8 mouse cellular contexts compared by ENCODE assay signal in the genomic region with DNA sequence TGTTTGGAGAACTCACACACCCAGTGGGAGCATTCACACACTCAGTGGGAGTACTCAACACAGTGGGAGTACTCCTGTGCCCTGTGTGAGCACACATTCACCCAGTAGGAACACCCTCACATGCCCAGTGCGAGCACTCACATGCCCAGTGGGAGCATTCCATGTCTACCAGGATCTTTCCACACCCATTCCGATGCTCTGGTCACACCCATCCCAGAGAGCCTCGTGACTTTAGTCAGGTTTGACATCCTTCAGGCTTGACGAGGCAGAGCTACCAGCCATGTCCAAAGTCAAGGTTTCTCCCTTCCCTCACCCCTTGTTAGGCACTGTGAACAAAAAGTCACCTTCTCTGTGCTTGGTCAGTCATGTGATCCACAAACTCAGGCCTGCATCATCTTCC. TPM values are rescaled to one million over a fixed set of nuclear protein-coding genes. Genes with fewer than 3 reads are reported as not detected.
DNase-seq lines count a peak whose midpoint lies in the region; ATAC-seq and TF ChIP-seq lines count a peak whose summit lies in the region.

No protein-coding gene starts in this region.

- ATAC-seq in lung, embryonic 14.5 days (ENCODE audit: insufficient read depth): peak; percentile 19; the same call in 1 of the 2 replicates
- peak; percentile 5; the same call in 1 of the 2 replicates for ATAC-seq in forebrain, embryonic 12.5 days (ENCODE audit: low FRiP score)
- peak; percentile 54; the same call in 1 of the 2 replicates for ATAC-seq in kidney, embryonic 14.5 days (ENCODE audit: low FRiP score, low TSS enrichment)
- peak; percentile 45; the same call in 1 of the 2 replicates for ATAC-seq in neural tube, embryonic 15.5 days (ENCODE audit: low FRiP score)
- no peak for ATAC-seq in liver, embryonic 12.5 days

- DNase-seq in lung, embryonic 14.5 days: no peak
- DNase-seq in lung, adult 18-20 months: no peak
- no peak for DNase-seq in c-Kit-positive CD71-positive TER-119-positive erythroid progenitor cells, embryonic 14.5 days (ENCODE audit: low spot score)
- DNase-seq in embryo, embryonic 11 days: no peak

- H3K4me2 ChIP-seq in lung, embryonic 14.5 days: 0 out of 2 replicates have a peak overlapping the region, but pooled peaks have one; percentile 27
- peak overlapping the region; percentile 27 for H3K4me2 ChIP-seq in forebrain, embryonic 12.5 days
- no peak overlapping the region for H3K4me2 ChIP-seq in kidney, embryonic 14.5 days (replicated peaks; ENCODE audit: low read depth, low read length)
- no peak overlapping the region for H3K4me2 ChIP-seq in neural tube, embryonic 15.5 days
- H3K4me2 ChIP-seq in liver, embryonic 12.5 days: no peak overlapping the region

- 58% methylated on average over 4 of the region's 4 CpGs for WGBS in lung, embryonic 14.5 days
- 81% methylated on average over 4 of the region's 4 CpGs for WGBS in forebrain, embryonic 12.5 days
- 58% methylated on average over 4 of the region's 4 CpGs for WGBS in kidney, embryonic 14.5 days
- 68% methylated on average over 4 of the region's 4 CpGs for WGBS in neural tube, embryonic 15.5 days
- 67% methylated on average over 4 of the region's 4 CpGs for WGBS in liver, embryonic 12.5 days (ENCODE audit: insufficient replicate concordance)

- TF ChIP-seq CTCF in lung, embryonic 14.5 days (IDR thresholded peaks at IDR 0.05; ENCODE audit: low read depth): no peak

- H3K9me3 ChIP-seq in lung, embryonic 14.5 days (ENCODE audit: low read depth, low read length): no peaks in the 10 kb centered on the region
- no peaks in the 10 kb centered on the region for H3K9me3 ChIP-seq in forebrain, embryonic 12.5 days
- no peaks in the 10 kb centered on the region for H3K9me3 ChIP-seq in kidney, embryonic 14.5 days (ENCODE audit: control insufficient read depth, low read length)
- H3K9me3 ChIP-seq in neural tube, embryonic 15.5 days (replicated peaks): no peaks in the 10 kb centered on the region
- no peaks in the 10 kb centered on the region for H3K9me3 ChIP-seq in liver, embryonic 12.5 days (replicated peaks)

- peaks cover 2% of the 10 kb centered on the region; the same call in 1 of the 2 replicates for H3K4me1 ChIP-seq in lung, embryonic 14.5 days (ENCODE audit: insufficient read depth)
- H3K4me1 ChIP-seq in forebrain, embryonic 12.5 days: peaks cover 18% of the 10 kb centered on the region
- peaks cover 8% of the 10 kb centered on the region for H3K4me1 ChIP-seq in kidney, embryonic 14.5 days (ENCODE audit: control insufficient read depth, insufficient read depth, low read length)
- peaks cover 16% of the 10 kb centered on the region for H3K4me1 ChIP-seq in neural tube, embryonic 15.5 days
- no peaks in the 10 kb centered on the region for H3K4me1 ChIP-seq in liver, embryonic 12.5 days

- H3K36me3 ChIP-seq in lung, embryonic 14.5 days (ENCODE audit: insufficient read depth): peaks cover 16% of the 10 kb centered on the region
- H3K36me3 ChIP-seq in forebrain, embryonic 12.5 days (replicated peaks): peaks cover 14% of the 10 kb centered on the region
- H3K36me3 ChIP-seq in kidney, embryonic 14.5 days (ENCODE audit: control insufficient read depth, insufficient read depth, low read length): peaks cover 12% of the 10 kb centered on the region
- H3K36me3 ChIP-seq in neural tube, embryonic 15.5 days: peaks cover 14% of the 10 kb centered on the region
- peaks cover 19% of the 10 kb centered on the region for H3K36me3 ChIP-seq in liver, embryonic 12.5 days

- peak overlapping the region; percentile 22; the same call in 1 of the 2 replicates for H3K27ac ChIP-seq in lung, embryonic 14.5 days (ENCODE audit: low read depth)
- H3K27ac ChIP-seq in forebrain, embryonic 12.5 days: peak overlapping the region; percentile 95
- H3K27ac ChIP-seq in kidney, embryonic 14.5 days (ENCODE audit: low read depth, low read length): peak overlapping the region; percentile 83
- peak overlapping the region; percentile 88 for H3K27ac ChIP-seq in neural tube, embryonic 15.5 days (replicated peaks)
- no peak overlapping the region for H3K27ac ChIP-seq in liver, embryonic 12.5 days

- no peak overlapping the region for H3K4me3 ChIP-seq in lung, embryonic 14.5 days (ENCODE audit: low read depth, low read length)
- H3K4me3 ChIP-seq in forebrain, embryonic 12.5 days (replicated peaks): no peak overlapping the region
- H3K4me3 ChIP-seq in kidney, embryonic 14.5 days (ENCODE audit: low read length): no peak overlapping the region
- H3K4me3 ChIP-seq in neural tube, embryonic 15.5 days (replicated peaks): no peak overlapping the region
- no peak overlapping the region for H3K4me3 ChIP-seq in liver, embryonic 12.5 days

- no peak overlapping the region for H3K9ac ChIP-seq in lung, embryonic 14.5 days
- H3K9ac ChIP-seq in forebrain, embryonic 12.5 days: peak overlapping the region; percentile 40; the same call in 1 of the 2 replicates
- H3K9ac ChIP-seq in kidney, embryonic 14.5 days (ENCODE audit: low read depth, low read length): no peak overlapping the region
- no peak overlapping the region for H3K9ac ChIP-seq in neural tube, embryonic 15.5 days (replicated peaks)
- no peak overlapping the region for H3K9ac ChIP-seq in liver, embryonic 12.5 days

- no peaks in the 10 kb centered on the region for H3K27me3 ChIP-seq in lung, embryonic 14.5 days (ENCODE audit: insufficient read depth, low read length)
- no peaks in the 10 kb centered on the region for H3K27me3 ChIP-seq in forebrain, embryonic 12.5 days
- H3K27me3 ChIP-seq in kidney, embryonic 14.5 days (ENCODE audit: control insufficient read depth, insufficient read depth, low read length): no peaks in the 10 kb centered on the region
- no peaks in the 10 kb centered on the region for H3K27me3 ChIP-seq in neural tube, embryonic 15.5 days (replicated peaks)
- no peaks in the 10 kb centered on the region for H3K27me3 ChIP-seq in liver, embryonic 12.5 days (replicated peaks)

RNA-seq across cellular contexts. Expression of a gene that starts 15.4 kb away (rescaled TPM):
- polyA plus RNA-seq in lung, embryonic 14.5 days (2014; fragmentation: Nextera tagmentation; extraction: Ambion mirVana): 238 and 257 TPM in 2 replicates
- polyA plus RNA-seq in forebrain, embryonic 12.5 days (2016; fragmentation: Nextera tagmentation; extraction: Ambion mirVana): 248 TPM in 2 replicates
- 231 and 270 TPM in 2 replicates for polyA plus RNA-seq in kidney, embryonic 14.5 days (2014; fragmentation: Nextera tagmentation; extraction: Ambion mirVana)
- polyA plus RNA-seq in neural tube, embryonic 15.5 days (2015; fragmentation: Nextera tagmentation; extraction: Ambion mirVana): 435 and 492 TPM in 2 replicates
- 214 and 215 TPM in 2 replicates for polyA plus RNA-seq in liver, embryonic 12.5 days (2016; fragmentation: Nextera tagmentation; extraction: Ambion mirVana)

RNA-seq across cellular contexts. Expression of a gene that starts 15.6 kb away (rescaled TPM):
- 40.5 and 46.3 TPM in 2 replicates for polyA plus RNA-seq in lung, embryonic 14.5 days (2014; fragmentation: Nextera tagmentation; extraction: Ambion mirVana)
- polyA plus RNA-seq in forebrain, embryonic 12.5 days (2016; fragmentation: Nextera tagmentation; extraction: Ambion mirVana): 43.2 and 45.6 TPM in 2 replicates
- 40.6 and 45.7 TPM in 2 replicates for polyA plus RNA-seq in kidney, embryonic 14.5 days (2014; fragmentation: Nextera tagmentation; extraction: Ambion mirVana)
- 32.7 and 34.2 TPM in 2 replicates for polyA plus RNA-seq in neural tube, embryonic 15.5 days (2015; fragmentation: Nextera tagmentation; extraction: Ambion mirVana)
- 42.2 and 46.1 TPM in 2 replicates for polyA plus RNA-seq in liver, embryonic 12.5 days (2016; fragmentation: Nextera tagmentation; extraction: Ambion mirVana)

RNA-seq across cellular contexts. Expression of a gene that starts 29.2 kb away (rescaled TPM):
- 53.3 and 54.1 TPM in 2 replicates for polyA plus RNA-seq in lung, embryonic 14.5 days (2014; fragmentation: Nextera tagmentation; extraction: Ambion mirVana)
- polyA plus RNA-seq in forebrain, embryonic 12.5 days (2016; fragmentation: Nextera tagmentation; extraction: Ambion mirVana): 30.6 and 31.3 TPM in 2 replicates
- polyA plus RNA-seq in kidney, embryonic 14.5 days (2014; fragmentation: Nextera tagmentation; extraction: Ambion mirVana): 27.1 and 44.0 TPM in 2 replicates
- polyA plus RNA-seq in neural tube, embryonic 15.5 days (2015; fragmentation: Nextera tagmentation; extraction: Ambion mirVana): 42.7 and 43.4 TPM in 2 replicates
- polyA plus RNA-seq in liver, embryonic 12.5 days (2016; fragmentation: Nextera tagmentation; extraction: Ambion mirVana): 15.4 and 16.7 TPM in 2 replicates

Comparison
In these comparisons a context has a peak if more than half of its experiments do, and no peak if none do; other contexts are left out.
1. H3K4me2 ChIP-seq: peak in lung, embryonic 14.5 days (single experiment) and forebrain, embryonic 12.5 days (single experiment); none in kidney, embryonic 14.5 days (single experiment), neural tube, embryonic 15.5 days (single experiment) and liver, embryonic 12.5 days (single experiment).